Mouse (Mus musculus) ovary, adult 10 weeks (tissue): ENCODE measurements around the gene Pnisr. TPM values are rescaled to one million over a fixed set of nuclear protein-coding genes. Genes with fewer than 3 reads are reported as not detected.

ENCODE experiments used
- polyA plus RNA-seq: library from polyadenylated mRNA; stranded (reverse); fragments of 350-450 nt; fragmentation: Illumina TruSeq; extraction: RNeasy Lipid Tissue Mini Kit (QIAGEN cat#74804); gene quantifications from one replicate; pipeline ENCODE4 v1.2.3, GENCODE M21; 2014

Gene Pnisr
- 92.6 TPM for polyA plus RNA-seq

GRCm38 (mm10) chr4:21847481-21848286 lies at the start of gene Pnisr:
Gene Pnisr (plus strand): TSS chr4:21847583.

GRCm38 (mm10) chr4:21879565-21880220 lies 32.3 kb downstream of the Pnisr start, which contains the start of gene Coq3:
Gene Coq3 (plus strand): TSS chr4:21879673.

Other genes starting within 250 kb of the Pnisr start
- gene Prdm13, start 161.6 kb upstream of the Pnisr start, polyA plus RNA-seq = not detected
- 86.7 TPM for gene Ccnc, start 119.9 kb upstream of the Pnisr start, polyA plus RNA-seq
- 42.2 TPM for gene Usp45, start 80.4 kb upstream of the Pnisr start, polyA plus RNA-seq
- gene Tstd3, start 80.4 kb upstream of the Pnisr start, polyA plus RNA-seq = 18.9 TPM
- 17.0 TPM for gene Coq3, start 32.1 kb downstream of the Pnisr start, polyA plus RNA-seq
- gene Faxc, start 83.7 kb downstream of the Pnisr start, polyA plus RNA-seq = 10.1 TPM